Mouse (Mus musculus): ENCODE measurements around the gene Srp14.
A peak's percentile ranks its signal among the peaks of the same experiment; 100 is the strongest.

Gene Srp14

DNA sequence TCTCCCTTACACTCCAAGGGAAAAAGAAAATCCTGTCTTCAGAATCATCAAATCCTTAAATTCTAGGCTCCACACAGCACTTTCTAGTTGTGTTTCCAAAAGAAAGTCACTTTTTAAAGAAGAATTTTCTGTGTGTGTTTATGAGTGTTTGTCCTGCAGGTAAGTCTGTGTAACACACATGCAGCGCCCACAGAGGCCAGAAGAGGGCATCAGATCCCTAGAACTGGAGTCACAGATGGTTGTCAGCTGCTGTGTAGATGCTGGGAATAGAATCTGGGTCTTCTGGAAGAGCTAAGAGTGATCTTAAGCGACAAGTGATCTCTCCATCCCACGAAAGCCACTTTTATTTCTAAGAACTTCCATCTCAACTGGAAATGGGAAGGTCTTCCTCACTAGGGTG, 8.3 kb upstream of the Srp14 start:
- peak; percentile 28 to 47 for DNase-seq

DNA sequence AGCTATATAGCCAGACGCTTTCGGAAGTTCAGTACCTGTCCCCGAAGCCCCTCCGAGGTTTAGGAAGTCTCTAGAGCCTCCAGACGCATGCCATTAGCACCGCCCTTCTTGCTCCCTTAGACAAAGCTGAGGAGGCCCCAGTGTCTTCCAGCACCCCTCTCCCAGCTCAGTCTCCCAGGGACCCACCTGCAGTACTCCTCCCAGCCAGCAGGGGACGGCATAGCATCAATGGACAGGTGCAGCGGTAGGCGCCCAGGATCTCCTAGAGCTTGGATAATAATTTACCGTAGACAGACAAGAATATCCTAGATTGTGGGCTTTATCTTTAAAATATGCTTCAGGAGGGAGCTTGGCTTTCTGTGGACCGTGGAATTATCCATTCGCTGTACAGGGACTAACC, 7.4 kb upstream of the Srp14 start:
- DNase-seq, result peak; percentile 80 to 90

DNA sequence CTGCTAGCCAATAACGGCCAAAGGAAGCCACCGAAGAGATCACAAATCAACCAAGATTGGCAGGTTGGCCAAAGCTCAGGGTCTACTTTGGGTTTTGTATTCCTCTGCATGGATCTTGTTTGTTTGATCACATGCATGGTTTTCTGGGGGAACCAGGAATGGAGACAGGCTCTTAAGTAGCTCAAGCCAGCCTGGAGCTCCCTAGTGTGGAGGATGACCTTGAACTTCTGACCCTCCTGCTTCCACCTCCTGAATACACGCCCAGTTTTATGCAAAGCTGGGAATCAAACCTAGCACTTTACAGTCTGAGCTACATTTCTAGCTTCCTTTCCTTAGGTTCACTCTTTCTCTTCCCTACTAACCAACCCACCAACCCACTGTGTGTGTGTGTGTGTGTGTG, 5.9 kb upstream of the Srp14 start:
- DNase-seq, result no peak

DNA sequence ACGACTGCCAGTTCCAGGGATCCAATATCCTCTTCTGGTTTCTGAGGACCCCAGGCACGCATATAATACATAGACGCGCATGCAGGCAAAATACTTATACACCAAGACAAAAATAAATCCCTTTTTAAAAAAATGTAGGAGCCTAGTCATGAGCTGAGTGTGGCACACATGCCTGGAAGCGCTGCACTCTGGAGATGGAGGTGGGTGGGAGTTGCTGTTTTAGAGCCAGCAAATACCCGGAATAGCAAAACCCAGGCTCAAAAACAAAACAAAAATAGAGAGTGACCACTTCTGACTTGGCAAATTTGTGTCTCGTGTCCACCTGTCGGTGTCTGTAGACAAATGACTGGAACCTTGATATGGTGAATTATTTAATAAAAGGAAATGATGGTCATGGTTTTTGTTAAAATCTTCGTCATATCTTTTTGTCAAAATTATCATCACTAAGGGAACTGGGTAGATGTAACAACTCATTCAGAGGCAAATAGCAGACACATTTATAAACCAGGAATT, 4.9 kb upstream of the Srp14 start:
- no peak for DNase-seq

DNA sequence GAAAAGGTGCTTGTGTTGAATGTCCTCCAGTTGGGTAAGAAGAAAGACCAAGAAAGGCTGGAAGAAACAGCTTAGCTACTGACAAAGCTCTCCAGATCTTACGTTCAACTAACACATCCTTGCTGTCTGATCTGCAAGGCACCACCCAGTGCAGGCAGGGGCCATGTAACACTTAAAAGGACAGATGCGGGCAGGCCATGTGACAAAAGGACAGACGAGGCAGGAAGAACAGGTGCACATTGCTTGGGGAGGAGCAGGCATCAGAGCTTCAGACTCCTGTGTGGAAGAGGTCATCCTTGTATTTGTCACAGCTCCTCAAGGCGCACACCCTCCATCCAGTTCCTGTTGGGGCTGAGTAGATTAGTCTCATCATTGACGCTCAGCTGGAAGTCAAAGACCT, 3.5 kb upstream of the Srp14 start:
- DNase-seq, result no peak

DNA sequence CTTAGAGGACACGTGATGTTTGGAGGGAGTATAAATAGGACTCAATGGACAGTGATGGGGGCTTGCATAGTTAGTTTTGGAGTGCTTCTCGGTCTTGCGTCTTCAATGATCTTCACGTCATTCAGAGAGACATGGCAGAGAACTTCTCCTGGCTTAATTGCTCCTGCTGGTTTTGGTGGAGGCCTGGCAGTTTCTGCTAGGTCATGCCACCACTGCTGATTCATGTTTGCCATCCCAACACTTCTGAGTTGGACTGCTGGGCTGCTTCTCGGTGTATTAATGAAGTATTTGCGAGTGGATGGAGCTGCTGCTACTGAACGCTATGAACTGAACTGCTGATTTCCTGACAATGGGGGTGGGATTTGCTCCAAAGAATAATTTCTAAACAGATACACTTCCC, 1.4 kb upstream of the Srp14 start:
- DNase-seq, result no peak

DNA sequence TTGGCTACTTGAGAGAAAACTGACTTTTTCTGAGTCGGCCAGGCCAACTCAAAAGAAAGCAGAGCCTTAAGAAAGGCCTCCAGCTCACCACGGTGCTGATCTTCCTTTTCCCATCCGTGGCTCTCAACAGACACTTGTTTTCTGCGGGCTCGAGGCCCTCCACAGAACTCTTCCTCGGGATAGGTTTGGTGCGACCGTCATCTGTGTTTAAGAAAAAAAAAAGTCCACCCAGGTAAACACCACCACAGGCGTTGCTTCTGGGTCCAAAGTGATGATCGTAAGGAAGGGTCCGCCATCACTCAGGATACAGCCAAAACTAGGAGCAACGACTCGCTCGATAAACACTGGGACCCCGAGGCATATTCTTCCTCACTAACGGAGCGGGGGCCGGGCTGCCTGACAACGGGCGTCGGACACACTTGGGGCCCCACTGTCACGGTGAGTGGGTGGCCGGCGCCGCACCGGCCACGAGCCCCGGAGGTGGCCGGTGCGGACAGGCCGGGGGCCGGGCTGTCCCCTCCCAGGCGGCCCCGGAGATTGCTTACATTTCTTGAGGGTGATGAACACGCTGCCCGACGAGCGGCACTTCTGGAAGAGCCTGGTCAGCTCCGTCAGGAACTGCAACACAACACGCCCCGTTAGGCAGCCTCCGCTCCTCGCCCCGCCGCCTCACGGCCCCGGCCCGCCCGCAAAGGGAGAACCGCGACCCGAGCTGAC, 520 bp downstream of the Srp14 start:
- DNase-seq, result no peak

DNA sequence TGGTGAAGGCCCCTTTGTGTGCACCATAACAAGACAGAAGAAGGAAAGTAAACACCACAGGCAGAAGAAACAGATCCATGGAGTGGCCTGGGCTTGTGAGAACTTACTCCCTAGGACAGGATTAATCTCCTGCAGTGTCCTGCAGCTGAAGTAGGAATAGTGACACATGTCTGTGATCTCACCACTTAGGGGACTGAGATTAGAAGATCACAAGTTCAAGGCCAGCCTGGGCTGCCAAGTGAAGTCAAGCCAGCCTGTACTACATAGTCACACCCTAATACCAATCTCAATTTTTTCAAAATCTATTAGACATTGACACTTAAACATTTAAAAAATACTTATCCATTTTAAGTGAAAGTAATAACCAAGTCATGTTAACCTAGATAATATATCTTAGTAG, 11.2 kb downstream of the Srp14 start:
- DNase-seq, result no peak

DNA sequence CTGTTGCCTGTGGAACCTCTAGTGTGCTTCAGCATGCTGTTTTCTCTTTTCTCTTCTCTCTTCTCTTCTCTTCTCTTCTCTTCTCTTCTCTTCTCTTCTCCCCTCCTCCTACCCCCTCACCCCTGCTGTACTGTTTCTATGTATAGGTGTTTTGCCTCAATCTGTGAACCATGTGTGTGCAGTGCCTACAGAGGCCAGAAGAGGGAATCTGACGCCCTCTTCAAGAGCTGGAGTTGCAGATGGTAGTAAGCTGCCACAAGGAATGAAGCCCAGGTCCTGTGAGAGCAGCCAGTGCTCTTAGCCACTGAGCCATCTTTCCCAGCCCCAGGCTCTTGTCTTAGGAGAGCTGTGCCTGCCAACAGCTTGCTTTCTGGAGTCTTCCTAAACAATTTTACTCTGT, 12.9 kb downstream of the Srp14 start:
- no peak for DNase-seq

DNA sequence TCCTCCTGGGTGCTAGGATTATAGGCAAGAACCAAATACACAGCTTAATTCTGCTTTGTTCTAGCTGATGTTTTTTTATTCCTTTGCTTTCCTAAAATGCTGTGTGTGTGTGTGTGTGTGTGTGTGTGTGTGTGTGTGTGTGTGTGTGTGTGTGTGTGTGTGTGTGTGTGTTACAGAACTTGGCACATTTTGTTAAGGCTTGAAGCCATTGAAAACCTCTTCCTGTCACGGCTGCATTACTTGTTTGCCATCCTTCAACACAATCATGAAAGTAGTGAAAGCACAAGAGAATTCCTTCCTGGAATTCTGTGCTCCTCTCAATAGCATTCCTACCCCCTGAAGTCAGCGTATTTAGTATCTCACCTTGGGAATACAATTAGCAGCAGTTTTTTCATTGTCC, 13.6 kb downstream of the Srp14 start:
- DNase-seq, result no peak

DNA sequence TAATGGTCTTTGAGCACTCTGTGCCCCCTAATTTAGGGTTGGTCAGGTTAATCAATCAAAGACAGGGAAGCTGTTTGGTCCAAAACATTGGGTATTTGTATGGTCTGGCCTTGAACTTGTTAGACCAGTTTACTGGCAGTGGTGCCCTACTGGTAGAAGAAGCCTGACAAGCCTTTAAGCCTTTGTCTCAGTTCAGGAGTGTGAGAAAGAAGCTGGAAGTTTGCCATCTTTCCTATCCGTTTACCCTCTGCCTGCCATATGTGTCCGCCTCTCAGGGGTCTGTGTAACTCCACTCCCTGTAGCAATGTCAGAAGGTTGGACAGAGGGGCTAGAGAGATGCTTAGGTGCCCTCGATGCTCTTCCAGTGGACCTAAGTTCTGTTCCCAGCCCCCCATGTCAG, 15.1 kb downstream of the Srp14 start:
- no peak for DNase-seq

DNA sequence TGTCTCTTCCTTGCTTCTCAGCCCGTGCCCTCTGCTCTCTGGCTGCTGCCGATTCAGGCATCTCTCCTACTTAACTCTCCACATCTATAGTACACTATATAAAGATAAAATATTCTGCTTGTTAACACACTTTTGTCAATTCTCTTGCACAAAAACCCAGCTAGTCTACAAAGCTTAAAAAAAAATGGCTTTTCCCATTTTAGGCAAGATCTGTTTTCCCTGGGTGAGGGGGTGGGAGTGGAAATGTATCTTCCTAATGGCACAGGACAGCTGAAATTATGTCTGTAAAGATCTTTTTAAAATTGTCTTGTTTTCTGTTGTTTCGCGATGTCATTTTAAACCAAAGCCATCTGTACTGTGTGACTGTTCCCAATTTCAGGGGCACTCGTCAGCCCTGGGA, 16.0 kb downstream of the Srp14 start:
- no peak for DNase-seq

DNA sequence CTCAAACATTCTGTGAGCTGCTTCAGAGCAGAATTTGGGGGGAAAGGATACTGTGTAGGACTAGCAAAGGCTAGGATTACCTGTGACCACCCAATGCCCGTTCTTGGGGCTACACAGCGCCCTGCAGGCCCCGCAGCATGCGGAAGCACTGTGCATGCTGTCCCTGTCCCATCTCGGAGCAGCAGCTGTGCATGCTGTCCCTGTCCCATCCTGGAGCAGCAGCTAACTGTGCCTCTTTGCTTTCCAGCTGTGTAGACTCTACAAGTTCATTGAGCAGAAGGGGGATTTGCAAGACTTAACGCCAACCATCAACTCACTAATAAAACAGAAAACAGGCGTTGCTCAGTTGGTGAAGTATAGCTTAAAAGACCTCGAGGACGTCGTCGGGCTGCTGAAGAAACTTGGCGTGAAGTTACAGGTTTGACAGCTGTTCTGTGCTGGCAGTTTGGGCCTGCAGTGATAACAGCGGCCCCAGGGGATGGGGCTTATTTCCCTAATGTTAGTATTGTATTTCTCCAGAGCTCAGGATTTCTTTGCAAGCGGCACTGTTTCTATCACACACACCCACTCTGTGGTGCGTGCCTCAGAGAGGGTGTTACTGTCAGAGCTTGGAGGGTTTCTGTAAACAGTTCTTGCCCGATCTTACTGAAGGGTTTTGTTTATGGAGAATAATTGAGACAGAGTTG, 17.9 kb downstream of the Srp14 start:
- peak; percentile 38 to 77 for DNase-seq

DNA sequence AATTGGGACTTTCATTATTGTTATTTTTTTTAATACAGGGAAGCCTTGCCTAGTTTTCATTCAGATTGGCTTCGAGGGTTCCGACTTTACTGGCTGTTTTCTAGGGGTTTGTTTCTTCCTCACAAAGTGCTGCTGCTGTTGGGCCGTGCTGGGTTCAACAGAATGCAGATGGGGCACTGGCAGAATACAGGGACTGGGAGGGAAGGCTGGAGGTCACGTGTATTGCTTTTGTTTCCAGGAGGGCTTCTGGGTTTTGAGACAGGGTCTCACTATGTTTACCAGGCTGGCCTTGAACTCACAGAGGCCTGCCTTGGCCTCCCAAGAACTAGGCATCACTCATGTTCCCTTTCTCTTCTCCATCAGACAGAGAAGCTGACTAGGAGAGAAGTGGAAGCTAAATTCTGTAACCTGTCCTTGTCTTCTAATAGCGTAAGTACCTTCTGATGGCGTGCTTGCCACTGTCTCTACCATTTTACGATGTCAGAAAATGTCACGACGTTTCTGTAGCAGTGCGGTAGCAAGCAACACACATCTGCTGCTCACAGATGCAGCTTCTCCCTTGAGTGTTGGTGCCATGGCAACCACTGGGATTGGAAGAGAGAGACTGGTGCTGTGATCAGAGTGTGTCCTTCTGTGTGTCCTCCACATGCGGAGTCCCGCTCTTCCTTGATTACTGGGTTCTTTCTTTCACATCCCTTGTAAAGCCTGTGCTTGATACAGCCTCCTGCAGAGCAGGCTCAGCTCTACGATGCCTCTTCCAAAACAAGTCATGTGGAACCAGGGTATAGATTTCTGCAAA, 21.8 kb downstream of the Srp14 start:
- DNase-seq, result no peak

DNA sequence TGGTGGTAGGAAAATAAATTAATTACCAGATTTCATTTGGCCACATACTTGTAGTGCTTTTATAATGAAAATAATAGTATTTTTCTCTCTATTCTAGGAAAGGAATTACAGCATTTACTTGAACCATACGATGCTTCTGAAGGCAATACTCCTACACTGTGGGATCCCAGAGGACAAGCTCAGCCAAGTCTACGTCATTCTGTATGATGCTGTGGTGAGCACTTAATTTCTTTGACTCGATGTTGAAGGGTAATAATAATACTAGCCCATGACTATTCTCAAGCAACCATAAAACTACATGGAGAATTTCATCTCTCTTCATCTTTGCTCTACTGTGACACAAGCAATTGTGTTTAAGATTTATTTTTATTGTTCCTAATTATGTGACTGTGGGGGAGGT, 22.5 kb downstream of the Srp14 start:
- no peak for DNase-seq

DNA sequence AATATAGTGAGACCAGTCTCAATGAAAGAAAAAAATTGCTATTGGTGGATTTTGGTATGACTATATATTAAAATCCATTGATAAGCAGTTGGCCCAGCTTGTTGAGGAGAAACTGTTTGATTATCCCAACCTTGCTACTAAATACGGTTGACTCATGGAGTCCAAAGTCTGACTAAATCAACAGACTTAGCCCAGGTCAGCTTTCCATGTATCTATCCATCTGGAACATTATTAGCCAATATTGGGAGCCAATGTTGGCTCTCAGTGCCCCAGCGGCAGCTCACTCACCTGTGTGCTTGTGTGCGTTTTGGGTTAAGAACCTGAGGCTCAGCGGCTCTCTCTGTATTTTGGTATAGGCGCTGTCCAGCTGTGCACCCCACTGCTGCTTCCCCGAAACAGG, 28.5 kb downstream of the Srp14 start:
- DNase-seq, result no peak

DNA sequence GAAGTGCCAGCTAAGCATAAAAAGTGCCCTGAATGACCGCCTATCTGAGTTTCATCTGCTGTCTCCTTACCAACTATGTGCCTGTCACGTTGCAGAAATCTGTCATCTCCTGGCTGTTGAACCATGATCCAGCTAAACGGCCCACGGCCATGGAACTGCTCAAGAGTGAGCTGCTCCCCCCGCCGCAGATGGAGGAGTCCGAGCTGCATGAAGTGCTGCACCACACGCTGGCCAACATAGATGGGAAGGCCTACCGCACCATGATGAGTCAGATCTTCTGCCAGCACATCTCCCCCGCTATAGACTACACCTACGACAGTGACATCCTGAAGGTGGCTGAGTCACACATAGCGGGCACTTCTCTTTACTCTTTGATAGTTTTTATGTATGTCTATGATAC, 31.3 kb downstream of the Srp14 start:
- no peak for DNase-seq

DNA sequence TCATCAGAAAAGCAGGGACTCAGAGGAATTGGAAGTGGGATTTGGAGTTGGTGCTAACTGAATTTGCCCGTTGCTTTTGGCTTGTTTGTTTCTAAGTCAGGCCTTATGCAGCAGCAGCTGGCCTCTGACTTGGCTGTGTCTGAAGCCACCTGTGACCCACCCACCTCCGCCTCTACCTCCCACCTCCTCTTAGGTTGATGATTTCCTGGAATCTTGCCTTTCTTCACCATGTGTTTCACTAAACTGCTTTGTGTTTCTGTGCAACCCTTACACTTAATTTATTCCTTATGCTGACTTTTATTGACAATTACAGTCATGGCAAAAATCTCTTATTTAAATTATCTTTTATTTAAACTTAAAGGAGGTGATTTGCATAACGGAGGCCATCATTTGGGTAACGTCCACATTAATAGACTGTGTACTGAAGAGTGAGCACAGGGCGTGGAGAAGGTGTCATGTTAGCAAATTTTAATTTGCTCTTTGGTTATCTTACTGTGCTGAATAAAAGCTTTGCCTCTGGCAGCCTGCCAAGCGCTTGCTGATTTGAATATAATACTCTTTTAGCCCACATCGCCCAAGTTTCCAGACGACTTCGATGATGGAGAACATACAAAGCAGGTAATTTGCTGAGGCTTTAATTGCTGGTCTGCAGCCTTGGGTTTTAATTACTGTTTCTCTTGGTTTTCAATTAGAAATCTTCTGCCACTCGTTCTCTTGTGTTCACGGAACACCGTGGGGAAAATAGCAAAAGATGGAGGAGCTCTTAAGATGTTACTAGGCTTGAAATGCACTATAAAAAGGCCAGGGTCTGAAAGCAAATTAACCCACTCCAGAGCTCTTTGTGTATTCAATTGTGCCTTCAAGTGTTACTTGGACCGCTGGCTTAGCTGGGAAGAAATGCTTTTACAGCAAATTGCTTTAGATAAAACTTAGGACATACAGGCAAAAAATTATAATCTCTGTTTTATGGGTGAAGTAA, 33.5 kb downstream of the Srp14 start:
- no peak for DNase-seq

DNA sequence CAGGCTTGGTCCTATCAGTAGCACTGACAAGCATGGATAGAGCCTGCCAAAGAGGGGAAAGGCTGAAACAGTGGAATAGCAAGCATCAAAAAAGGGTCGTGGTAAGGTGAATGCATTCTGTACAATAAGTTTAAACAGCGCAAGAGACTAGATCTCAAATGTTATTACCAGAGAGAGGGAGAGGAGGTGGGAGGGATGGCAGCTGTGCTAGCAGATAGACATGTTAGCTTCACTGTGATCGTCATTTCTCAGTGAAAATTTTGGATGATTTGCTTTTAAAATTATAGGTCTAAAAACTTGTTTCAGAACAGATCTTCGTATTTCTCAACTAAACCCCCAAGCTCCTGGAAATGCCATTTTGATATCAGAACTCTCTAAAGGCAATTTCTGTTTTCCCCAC, 36.8 kb downstream of the Srp14 start:
- DNase-seq, result no peak

DNA sequence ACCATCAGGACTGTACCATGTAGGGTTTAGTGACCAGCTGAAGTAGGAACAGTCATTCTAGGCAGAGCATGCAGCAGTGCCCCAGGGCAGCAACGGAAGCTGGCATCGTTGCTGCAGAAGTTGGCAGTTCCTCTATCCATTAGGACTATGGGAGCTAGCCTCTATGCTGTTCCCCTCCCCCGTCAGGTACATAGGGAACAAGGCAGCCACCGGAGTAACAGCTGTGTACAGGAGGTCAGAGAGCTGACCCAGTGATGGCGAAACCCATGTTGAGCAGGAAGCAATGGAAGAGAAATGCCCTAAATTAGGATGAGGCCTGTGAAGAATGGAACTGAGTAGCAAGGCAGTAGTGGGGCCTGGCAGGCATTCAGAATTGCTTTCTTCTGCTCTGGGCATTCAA, 37.3 kb downstream of the Srp14 start:
- DNase-seq, result no peak

DNA sequence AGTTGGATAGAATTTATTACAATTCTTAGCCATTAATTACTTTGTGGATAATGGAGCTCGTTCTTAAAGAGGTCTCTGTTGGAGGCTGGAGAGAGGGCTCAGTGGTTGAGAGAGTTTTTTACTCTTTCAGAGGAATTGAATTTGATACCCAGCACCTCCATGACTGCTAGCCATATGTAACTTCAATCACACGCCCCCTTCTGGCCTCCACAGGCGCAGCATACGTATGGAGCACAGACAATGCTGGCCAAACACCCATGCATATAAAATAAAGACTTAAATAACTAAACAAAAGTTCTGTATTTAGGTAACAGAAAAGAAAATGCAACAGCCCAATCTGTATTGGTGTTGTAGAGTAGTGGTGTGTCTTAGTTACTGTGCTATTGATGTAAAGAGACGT, 47.9 kb downstream of the Srp14 start:
- peak in 1 of 2 experiments; percentile 56 for DNase-seq

DNA sequence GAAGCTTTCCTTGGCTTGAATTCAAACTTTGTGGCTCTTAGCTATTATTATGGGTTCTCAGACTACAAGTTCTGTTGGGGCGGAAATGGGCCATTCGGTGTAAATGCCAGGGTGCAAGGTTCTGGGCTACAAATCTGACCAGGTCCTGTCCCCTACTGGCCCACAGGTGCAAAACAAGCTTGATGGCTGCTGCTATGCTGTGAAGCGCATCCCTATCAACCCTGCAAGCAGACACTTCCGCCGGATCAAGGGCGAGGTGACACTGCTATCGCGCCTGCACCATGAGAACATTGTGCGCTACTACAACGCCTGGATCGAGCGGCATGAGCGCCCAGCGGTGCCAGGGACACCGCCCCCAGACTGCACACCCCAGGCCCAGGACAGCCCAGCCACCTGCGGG, 48.9 kb downstream of the Srp14 start:
- DNase-seq, result no peak

DNA sequence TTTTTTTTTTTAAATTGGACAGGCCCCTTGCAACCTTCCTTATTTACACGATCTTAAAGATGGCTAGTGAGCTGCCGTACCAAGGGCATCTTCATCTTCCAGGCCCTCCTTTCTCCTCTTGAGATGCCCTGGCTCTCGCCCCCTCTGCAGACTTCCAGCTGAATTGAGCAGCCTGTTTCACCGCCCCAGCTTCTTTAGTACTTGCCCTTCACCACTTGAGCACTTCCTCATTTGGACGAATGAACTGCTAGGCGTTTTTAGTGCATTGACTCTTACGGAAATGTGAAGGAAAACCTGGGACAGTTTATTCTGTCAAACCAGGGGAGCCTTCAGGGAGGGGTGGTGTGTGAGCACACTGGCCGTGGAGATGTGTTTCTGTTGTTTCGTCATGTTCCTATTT, 50.2 kb downstream of the Srp14 start:
- no peak for DNase-seq

All from lung, postnatal 4 days (tissue).